Mouse (Mus musculus) CH12.LX (cell line): ENCODE measurements around the gene Hoxc10. TPM values are rescaled to one million over a fixed set of nuclear protein-coding genes. Genes with fewer than 3 reads are reported as not detected.

Source experiments
- DNase-seq: peaks from one replicate; pipeline ENCODE4 v3.0.0-alpha.2; 2013; ENCODE audit errors: extremely low read depth
- H3K27ac ChIP-seq: 2 replicates; pipeline ENCODE4 v1.5.1; 2012; ENCODE audit warnings: low read depth, mild to moderate bottlenecking, control low read depth, moderate library complexity; ENCODE audit not compliant: insufficient read depth
- H3K27me3 ChIP-seq: replicated peaks from 2 replicates; pipeline ENCODE3; 2012; ENCODE audit warnings: inconsistent platforms
- H3K36me3 ChIP-seq, 2 experiments: replicated peaks in 1 of 2; 2 replicates each; pipeline versions ENCODE3 to v1.6.1; 2012; ENCODE audit warnings: inconsistent platforms in 1 of 2, low read length in 1 of 2, mild to moderate bottlenecking in 1 of 2, mixed read lengths in 1 of 2, moderate library complexity in 1 of 2; ENCODE audit not compliant: control insufficient read depth in 1 of 2, insufficient read depth in 1 of 2
- H3K4me1 ChIP-seq, 2 experiments: 2 replicates each; pipeline ENCODE4 v1.6.1; 2012; ENCODE audit warnings: inconsistent platforms in 1 of 2, moderate library complexity in 1 of 2; ENCODE audit not compliant: insufficient read depth in 2 of 2, control insufficient read depth in 1 of 2
- H3K4me2 ChIP-seq: 2 replicates; pipeline ENCODE4 v1.6.1; 2012; ENCODE audit warnings: low read depth, mild to moderate bottlenecking, control low read depth; ENCODE audit not compliant: poor library complexity, insufficient read depth, severe bottlenecking
- H3K4me3 ChIP-seq, 3 experiments: fragments of 150-350 bp in 1 of 3; sonication (generic) in 1 of 3; replicated peaks in 1 of 3; 2 replicates each; pipeline versions ENCODE3 to v1.5.1; 2011 to 2012; ENCODE audit warnings: low read depth in 2 of 3, low read length in 2 of 3, mild to moderate bottlenecking in 2 of 3, moderate library complexity in 2 of 3, control low read depth in 1 of 3, improper control_type of control experiment in 1 of 3, inconsistent platforms in 1 of 3, mixed read lengths in 1 of 3; ENCODE audit not compliant: poor library complexity in 1 of 3
- H3K79me2 ChIP-seq: replicated peaks from 2 replicates; pipeline ENCODE4 v1.6.1; 2012; ENCODE audit warnings: mild to moderate bottlenecking, moderate library complexity; ENCODE audit not compliant: control insufficient read depth, poor library complexity, insufficient read depth, severe bottlenecking; ENCODE audit errors: extremely low read depth
- H3K9ac ChIP-seq: 2 replicates; pipeline ENCODE4 v1.6.1; 2012; ENCODE audit warnings: low read depth, mild to moderate bottlenecking, control low read depth, moderate library complexity; ENCODE audit not compliant: insufficient read depth
- H3K9me3 ChIP-seq: replicated peaks from 2 replicates; pipeline ENCODE3; 2012; ENCODE audit warnings: low read length, inconsistent platforms, mixed read lengths
- CHD1 ChIP-seq: IDR thresholded peaks from 2 replicates; pipeline ENCODE4 v1.6.1; 2012; ENCODE audit warnings: low read depth, low read length, improper control_type of control experiment, inconsistent platforms
- CHD2 ChIP-seq: IDR thresholded peaks from 2 replicates; pipeline ENCODE4 v1.6.1; 2011; ENCODE audit warnings: low read length, improper control_type of control experiment
- E2F4 ChIP-seq: IDR thresholded peaks from 2 replicates; pipeline ENCODE4 v1.6.1; 2011; ENCODE audit warnings: low read depth, low read length, improper control_type of control experiment; ENCODE audit not compliant: insufficient replicate concordance
- GABPA ChIP-seq: IDR thresholded peaks from 2 replicates; pipeline ENCODE4 v1.6.1; 2012; ENCODE audit warnings: low read depth, low read length, improper control_type of control experiment, inconsistent platforms; ENCODE audit not compliant: insufficient replicate concordance
- HCFC1 ChIP-seq: IDR thresholded peaks from 2 replicates; pipeline ENCODE4 v1.6.1; 2012; ENCODE audit warnings: low read depth, mild to moderate bottlenecking, inconsistent platforms, low read length, improper control_type of control experiment
- KAT2A ChIP-seq: IDR thresholded peaks from 2 replicates; pipeline ENCODE4 v1.6.1; 2012; ENCODE audit warnings: low read length, improper control_type of control experiment, inconsistent platforms; ENCODE audit not compliant: insufficient replicate concordance
- MAFK ChIP-seq: IDR thresholded peaks from 2 replicates; pipeline ENCODE4 v1.6.1; 2011; ENCODE audit warnings: low read length, improper control_type of control experiment; ENCODE audit not compliant: insufficient replicate concordance
- MAX ChIP-seq: IDR thresholded peaks from 2 replicates; pipeline ENCODE4 v1.6.1; 2011; ENCODE audit warnings: low read length, improper control_type of control experiment
- MEF2A ChIP-seq: IDR thresholded peaks from 2 replicates; pipeline ENCODE4 v1.6.1; 2014; ENCODE audit warnings: low read depth, mild to moderate bottlenecking, inconsistent platforms, low read length, improper control_type of control experiment, borderline replicate concordance
- MXI1 ChIP-seq: IDR thresholded peaks from 2 replicates; pipeline ENCODE4 v1.6.1; 2011; ENCODE audit warnings: mild to moderate bottlenecking, low read depth, low read length, improper control_type of control experiment
- PAX5 ChIP-seq: IDR thresholded peaks from 2 replicates; pipeline ENCODE4 v1.6.1; 2012; ENCODE audit warnings: low read length, inconsistent platforms, mixed read lengths
- POLR2A ChIP-seq: IDR thresholded peaks from 2 replicates; pipeline ENCODE4 v1.6.1; 2011; ENCODE audit warnings: low read depth, mild to moderate bottlenecking, improper control_type of control experiment, low read length
- POLR2AphosphoS2 ChIP-seq: IDR thresholded peaks from 2 replicates; pipeline ENCODE4 v1.6.1; 2011; ENCODE audit warnings: low read depth, low read length, improper control_type of control experiment
- SIN3A ChIP-seq: IDR thresholded peaks from 2 replicates; pipeline ENCODE4 v1.6.1; 2012; ENCODE audit warnings: low read length, improper control_type of control experiment, inconsistent platforms
- TCF12 ChIP-seq: IDR thresholded peaks from 2 replicates; pipeline ENCODE4 v1.6.1; 2014; ENCODE audit warnings: low read depth, mild to moderate bottlenecking, inconsistent platforms, low read length, improper control_type of control experiment
- ZNF384 ChIP-seq: IDR thresholded peaks from 2 replicates; pipeline ENCODE4 v1.6.1; 2012; ENCODE audit warnings: low read depth, low read length, improper control_type of control experiment, inconsistent platforms
- dilution Hi-C: fragments of 300-500 bp; cut with MboI; formaldehyde crosslinking; loops from 2 replicates; pipeline ENCODE4 v1.14.3; 2020; ENCODE audit warnings: low sequenced_read_pairs; ENCODE audit not compliant: extremely low pct_unique_long_range_greater_than_20kb, extremely low pct_ligation_motif_present
- in situ Hi-C: fragments of 300-500 bp; cut with MboI; formaldehyde crosslinking; loops from 3 replicates; pipeline ENCODE4 v1.14.3; 2019; ENCODE audit warnings: low sequenced_read_pairs, low pct_ligation_motif_present, low pct_unique_long_range_greater_than_20kb, mixed read lengths
- polyA plus RNA-seq: library from polyadenylated mRNA; unstranded; fragments of >175 nt; gene quantifications from 2 replicates; pipeline ENCODE4 v1.2.1, GENCODE M21; 2012; ENCODE audit warnings: low read depth; ENCODE audit not compliant: insufficient read length
- total RNA-seq, 2 experiments: library from RNA; depleted of rRNA; stranded (reverse); fragments of 300-350 nt in 1 of 2; fragments of >200 nt in 1 of 2; gene quantifications; 2 replicates each; pipeline ENCODE4 v1.2.3; 2012 to 2014

Hoxc10 gene
- total and polyA plus RNA-seq, 3 experiments = 0.11 TPM; not detected in 2

DNA sequence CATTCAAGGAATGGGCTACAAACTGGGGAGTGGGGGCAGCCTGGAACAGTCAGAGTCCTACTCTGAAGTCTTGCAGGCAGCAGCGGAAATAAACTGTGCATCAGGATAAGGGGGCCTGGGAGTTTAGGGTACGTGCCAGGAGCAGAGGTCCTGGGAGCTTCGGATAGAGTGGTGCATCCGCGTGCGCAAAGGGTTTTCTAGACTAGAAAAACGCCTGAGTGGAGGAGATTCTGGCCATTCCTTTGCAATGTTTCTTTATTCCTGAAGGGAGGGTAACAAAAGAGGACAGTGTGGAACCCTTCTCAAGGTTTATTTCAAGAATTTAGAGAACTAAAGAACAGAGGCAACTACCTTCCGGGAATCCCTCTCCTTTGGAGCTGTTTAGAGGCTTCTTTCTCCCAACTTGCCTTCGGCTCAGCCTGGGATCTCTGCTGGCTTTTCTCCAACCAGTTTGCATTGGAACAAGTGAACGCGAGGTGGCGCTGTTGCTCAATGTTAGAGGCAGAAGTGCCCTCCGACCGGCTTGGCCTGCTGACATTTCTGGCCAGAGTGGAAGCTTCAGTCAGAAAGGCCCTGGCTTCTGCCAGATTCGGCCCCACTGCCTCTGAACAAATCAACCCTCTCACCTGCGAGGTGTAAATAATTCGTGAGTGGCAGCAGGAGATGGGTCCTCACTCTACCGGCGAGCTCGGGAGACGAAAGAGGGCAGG lies 20.7 kb downstream of the Hoxc10 start (continued):
- TF ChIP-seq PAX5 (no peak), E2F4 (no peak), KAT2A (no peak), SIN3A (no peak), MEF2A (no peak), TCF12 (no peak), MXI1 (no peak), GABPA (no peak), POLR2AphosphoS2 (no peak), CHD2 (no peak), MAFK (no peak)

DNA sequence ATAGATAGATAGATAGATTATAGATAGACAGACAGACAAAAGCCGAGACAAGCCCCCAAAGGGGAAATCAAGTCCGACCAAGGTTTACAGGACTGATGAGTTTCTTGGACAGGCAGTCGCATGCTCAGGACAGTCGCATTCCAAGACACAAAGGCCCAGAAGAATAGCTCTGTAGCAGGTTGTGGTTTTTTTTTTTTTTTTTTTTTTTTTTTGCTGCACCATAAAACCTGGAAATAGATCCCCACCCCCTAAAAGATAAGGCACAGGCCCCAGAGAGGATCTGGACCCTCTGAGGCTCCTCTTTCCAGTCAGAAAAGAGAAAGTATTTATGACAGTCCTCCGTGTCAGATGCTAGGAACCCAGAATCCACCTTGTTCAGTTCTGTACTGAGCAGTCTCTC lies 21.5 kb downstream of the Hoxc10 start:
- Histone ChIP-seq H3K9ac (no peak overlapping the region), H3K79me2 (no peaks in the 10 kb centered on the region), H3K4me2 (no peak overlapping the region), H3K36me3 (no peaks in the 10 kb centered on the region), H3K4me3 (no peak overlapping the region), H3K27me3 (peaks cover 59% of the 10 kb centered on the region), H3K4me1 (peaks cover 0 to 2% of the 10 kb centered on the region in 2 experiments; a peak in 1 of 4 replicates), H3K27ac (no peak overlapping the region), H3K9me3 (no peaks in the 10 kb centered on the region)
- dilution Hi-C loops = no loop called here
- in situ Hi-C loops = loop anchor here (5.0 to 10.0 kb wide), 2 partner anchors 184 to 327 kb away; partner anchors contain the start of gene Gpr84
- TF ChIP-seq ZNF384 (no peak; the same call in 1 of the 2 replicates), MAX (no peak)
- DNase-seq = no peak

GRCm38 (mm10) chr15:102990461-102991397 lies 24.1 kb downstream of the Hoxc10 start, which contains the start of gene Hoxc8:
TSS of gene Hoxc8 (plus strand) at chr15:102990607.
- Histone ChIP-seq H3K4me1 (0 out of 4 replicates have a peak, but pooled peaks cover 0 to 2% of the 10 kb centered on the region in 2 experiments), H3K36me3 (no peaks in the 10 kb centered on the region), H3K4me2 (no peak within 1 kb of the TSS), H3K9me3 (no peaks in the 10 kb centered on the region), H3K79me2 (no peaks in the 10 kb centered on the region), H3K9ac (no peak within 1 kb of the TSS), H3K27ac (no peak within 1 kb of the TSS), H3K27me3 (peaks cover 40% of the 10 kb centered on the region), H3K4me3 (no peak within 1 kb of the TSS)
- dilution Hi-C loops = loop anchor here (10.0 kb wide), 1 partner anchor 184 kb away; no protein-coding TSS in a partner anchor
- DNase-seq = no peak
- TF ChIP-seq POLR2A = no peak
- TF ChIP-seq CHD1 = no peak
- TF ChIP-seq HCFC1 = no peak
- in situ Hi-C loops = no loop called here
